Mouse (Mus musculus) limb, embryonic 13.5 days (tissue): Measurements from ENCODE around the gene Cul7. TPM values are rescaled to one million over a fixed set of nuclear protein-coding genes. Genes with fewer than 3 reads are reported as not detected.

Source experiments
- ATAC-seq: fragments of 200-750 bp; cut with Nextera tagmentation; 2 replicates; pipeline ENCODE4 v1.8.0; 2017; ENCODE audit warnings: low read depth, moderate number of reproducible peaks, moderate TSS enrichment; ENCODE audit not compliant: low FRiP score
- H3K27ac ChIP-seq: fragments of 300-500 bp; sonication (generic); 2 replicates; pipeline ENCODE4 v1.5.1; 2015; ENCODE audit warnings: inconsistent platforms, mild to moderate bottlenecking, moderate library complexity
- H3K27me3 ChIP-seq: fragments of 300-500 bp; sonication (generic); 2 replicates; pipeline ENCODE4 v1.6.1; 2015; ENCODE audit warnings: mild to moderate bottlenecking, inconsistent platforms
- H3K36me3 ChIP-seq: fragments of 300-500 bp; sonication (generic); 2 replicates; pipeline ENCODE4 v1.6.1; 2015; ENCODE audit warnings: inconsistent platforms, mild to moderate bottlenecking, moderate library complexity
- H3K4me1 ChIP-seq: fragments of 300-500 bp; sonication (generic); 2 replicates; pipeline ENCODE4 v1.6.1; 2015; ENCODE audit warnings: inconsistent platforms
- H3K4me2 ChIP-seq: fragments of 300-500 bp; sonication (generic); replicated peaks from 2 replicates; pipeline ENCODE4 v1.6.1; 2015; ENCODE audit warnings: inconsistent platforms, mild to moderate bottlenecking, moderate library complexity
- H3K4me3 ChIP-seq: fragments of 300-500 bp; sonication (generic); 2 replicates; pipeline ENCODE4 v1.5.1; 2015; ENCODE audit warnings: moderate library complexity, mild to moderate bottlenecking, inconsistent platforms
- H3K9ac ChIP-seq: fragments of 300-500 bp; sonication (generic); 2 replicates; pipeline ENCODE4 v1.6.1; 2015; ENCODE audit warnings: mild to moderate bottlenecking, inconsistent platforms
- H3K9me3 ChIP-seq: fragments of 300-500 bp; sonication (generic); 2 replicates; pipeline ENCODE4 v1.6.1; 2016; ENCODE audit warnings: inconsistent platforms
- WGBS: fragments of 180-500 bp; shearing (Covaris S2); methylation state at CpG from one replicate; pipeline ENCODE4 v1.1.7; 2015; 5-methylcytosine and 5-hydroxymethylcytosine counted together
- polyA plus RNA-seq: library from polyadenylated mRNA; unstranded; fragments of >200 nt; fragmentation: Nextera tagmentation; extraction: Ambion mirVana; gene quantifications from 2 replicates; pipeline ENCODE4 v1.2.1, GENCODE M21; 2015

Gene Cul7
- polyA plus RNA-seq, 1 experiment from 2014 or later: 66.0 TPM

GRCm38 (mm10) chr17:46701489-46701888 lies 51.4 kb downstream of the Cul7 start:
- 81% methylated on average over 12 of the region's 12 CpGs for WGBS
- no peak for ATAC-seq
- Histone ChIP-seq H3K9me3 (no peaks in the 10 kb centered on the region), H3K4me2 (no peak overlapping the region), H3K9ac (peak overlapping the region; percentile 96; the same call in 1 of the 2 replicates), H3K36me3 (peaks cover 41% of the 10 kb centered on the region), H3K27me3 (no peaks in the 10 kb centered on the region), H3K4me3 (no peak overlapping the region), H3K27ac (no peak overlapping the region), H3K4me1 (peaks cover 33% of the 10 kb centered on the region)

GRCm38 (mm10) chr17:46702100-46702499 lies 52.0 kb downstream of the Cul7 start:
- Histone ChIP-seq H3K4me1 (peaks cover 33% of the 10 kb centered on the region), H3K27ac (no peak overlapping the region), H3K4me2 (no peak overlapping the region), H3K9me3 (no peaks in the 10 kb centered on the region), H3K36me3 (peaks cover 37% of the 10 kb centered on the region), H3K9ac (peak overlapping the region; percentile 96; the same call in 1 of the 2 replicates), H3K27me3 (no peaks in the 10 kb centered on the region), H3K4me3 (no peak overlapping the region)
- no peak for ATAC-seq
- 89% methylated on average over 12 of the region's 12 CpGs for WGBS

- Histone ChIP-seq H3K9ac (peak overlapping the region; percentile 96; the same call in 1 of the 2 replicates), H3K27me3 (no peaks in the 10 kb centered on the region), H3K36me3 (peaks cover 33% of the 10 kb centered on the region), H3K9me3 (no peaks in the 10 kb centered on the region), H3K4me2 (peak overlapping the region; percentile 89), H3K27ac (no peak overlapping the region), H3K4me3 (0 out of 2 replicates have a peak overlapping the region, but pooled peaks have one; percentile 90), H3K4me1 (peaks cover 33% of the 10 kb centered on the region)
- no peak for ATAC-seq
- 83% methylated on average over 5 of the region's 5 CpGs for WGBS
Measured at GRCm38 (mm10) chr17:46702506-46702905, 52.4 kb downstream of the Cul7 start.

- peaks cover 15% of the 10 kb centered on the region for H3K36me3 ChIP-seq
- ATAC-seq: peak; percentile 75
- peak overlapping the region; percentile 90 for H3K4me3 ChIP-seq
- peaks cover 33% of the 10 kb centered on the region for H3K4me1 ChIP-seq
- WGBS: 5% methylated on average over 38 of the region's 41 CpGs
- no peaks in the 10 kb centered on the region for H3K9me3 ChIP-seq
- peak overlapping the region; percentile 89 for H3K4me2 ChIP-seq
- peak overlapping the region; percentile 96 for H3K9ac ChIP-seq
- H3K27ac ChIP-seq: peak overlapping the region; percentile 90
- H3K27me3 ChIP-seq: no peaks in the 10 kb centered on the region
Measured at GRCm38 (mm10) chr17:46703971-46704886, 54.1 kb downstream of the Cul7 start.

- H3K9me3 ChIP-seq: no peaks in the 10 kb centered on the region
- peak within 1 kb of the TSS; percentile 96 for H3K9ac ChIP-seq
- H3K4me2 ChIP-seq: peak within 1 kb of the TSS; percentile 89
- H3K27ac ChIP-seq: peak within 1 kb of the TSS; percentile 93
- 0 out of 2 replicates have a peak, but pooled peaks cover 7% of the 10 kb centered on the region for H3K36me3 ChIP-seq
- peaks cover 33% of the 10 kb centered on the region for H3K4me1 ChIP-seq
- 1% methylated on average over 48 of the region's 48 CpGs for WGBS
- H3K4me3 ChIP-seq: peak within 1 kb of the TSS; percentile 90
- H3K27me3 ChIP-seq: no peaks in the 10 kb centered on the region
- ATAC-seq: peak; percentile 97
Measured at GRCm38 (mm10) chr17:46704887-46705835, 55.0 kb downstream of the Cul7 start, which contains the start of gene Ppp2r5d. TSS of gene Ppp2r5d (minus strand) at chr17:46705111.

GRCm38 (mm10) chr17:46706375-46707089 lies 56.4 kb downstream of the Cul7 start:
- Histone ChIP-seq H3K4me2 (peak overlapping the region; percentile 89; the same call in 1 of the 2 replicates), H3K9me3 (no peaks in the 10 kb centered on the region), H3K4me1 (peaks cover 34% of the 10 kb centered on the region), H3K9ac (no peak overlapping the region), H3K27me3 (no peaks in the 10 kb centered on the region), H3K4me3 (no peak overlapping the region), H3K36me3 (no peaks in the 10 kb centered on the region), H3K27ac (no peak overlapping the region)
- ATAC-seq: no peak
- WGBS: 91% methylated on average over 14 of the region's 14 CpGs

GRCm38 (mm10) chr17:46710959-46711597 lies 60.9 kb downstream of the Cul7 start, which contains the start of gene Pex6:
TSS of gene Pex6 (plus strand) at chr17:46711463.
- H3K4me1 ChIP-seq: peaks cover 23% of the 10 kb centered on the region
- peaks cover 29% of the 10 kb centered on the region for H3K36me3 ChIP-seq
- peak within 1 kb of the TSS; percentile 96 for H3K9ac ChIP-seq
- peak within 1 kb of the TSS; percentile 65; the same call in 1 of the 2 replicates for H3K27ac ChIP-seq
- 7% methylated on average over 36 of the region's 36 CpGs for WGBS
- peak; percentile 91 for ATAC-seq
- H3K4me3 ChIP-seq: peak within 1 kb of the TSS; percentile 100
- H3K4me2 ChIP-seq: peak within 1 kb of the TSS; percentile 100
- H3K9me3 ChIP-seq: no peaks in the 10 kb centered on the region
- no peaks in the 10 kb centered on the region for H3K27me3 ChIP-seq

- Histone ChIP-seq H3K4me3 (peak overlapping the region; percentile 100), H3K36me3 (peaks cover 36% of the 10 kb centered on the region), H3K4me1 (peaks cover 21% of the 10 kb centered on the region), H3K27ac (peak overlapping the region; percentile 63; the same call in 1 of the 2 replicates), H3K27me3 (no peaks in the 10 kb centered on the region), H3K9ac (peak overlapping the region; percentile 96), H3K4me2 (peak overlapping the region; percentile 100), H3K9me3 (no peaks in the 10 kb centered on the region)
- under 1% methylated on average over 60 of the region's 76 CpGs for WGBS
- no peak; the same call in none of the 2 replicates for ATAC-seq
Measured at GRCm38 (mm10) chr17:46711612-46712271, 61.6 kb downstream of the Cul7 start.

- no peak for ATAC-seq
Measured at GRCm38 (mm10) chr17:46712442-46712841, 62.3 kb downstream of the Cul7 start.

GRCm38 (mm10) chr17:46713849-46714248 lies 63.7 kb downstream of the Cul7 start:
- H3K36me3 ChIP-seq: peaks cover 51% of the 10 kb centered on the region
- no peaks in the 10 kb centered on the region for H3K9me3 ChIP-seq
- no peak overlapping the region for H3K4me3 ChIP-seq
- 87% methylated on average over 9 of the region's 9 CpGs for WGBS
- H3K27ac ChIP-seq: no peak overlapping the region
- peaks cover 21% of the 10 kb centered on the region for H3K4me1 ChIP-seq
- 0 out of 2 replicates have a peak overlapping the region, but pooled peaks have one; percentile 100 for H3K4me2 ChIP-seq
- H3K9ac ChIP-seq: no peak overlapping the region
- H3K27me3 ChIP-seq: no peaks in the 10 kb centered on the region
- ATAC-seq: no peak

More at GRCm38 (mm10) chr17:46712442-46712841, 62.3 kb downstream of the Cul7 start:
- WGBS: 67% methylated on average over 7 of the region's 7 CpGs
- peak overlapping the region; percentile 100 for H3K4me3 ChIP-seq
- peak overlapping the region; percentile 100 for H3K4me2 ChIP-seq
- no peak overlapping the region for H3K27ac ChIP-seq
- peaks cover 41% of the 10 kb centered on the region for H3K36me3 ChIP-seq
- H3K27me3 ChIP-seq: no peaks in the 10 kb centered on the region
- peaks cover 21% of the 10 kb centered on the region for H3K4me1 ChIP-seq
- no peaks in the 10 kb centered on the region for H3K9me3 ChIP-seq
- H3K9ac ChIP-seq: peak overlapping the region; percentile 96
